Mouse (Mus musculus) midbrain, embryonic 15.5 days (tissue): ENCODE results near the gene Tmem170. TPM values are rescaled to one million over a fixed set of nuclear protein-coding genes. Genes with fewer than 3 reads are reported as not detected.

Source experiments
- ATAC-seq: fragments of 200-750 bp; cut with Nextera tagmentation; replicated peaks from 2 replicates; pipeline ENCODE4 v1.8.0; 2017; ENCODE audit warnings: moderate TSS enrichment
- H3K27ac ChIP-seq: fragments of 300-500 bp; sonication (generic); 2 replicates; pipeline ENCODE4 v1.5.1; 2015; ENCODE audit warnings: mild to moderate bottlenecking, inconsistent platforms
- H3K27me3 ChIP-seq: fragments of 300-500 bp; sonication (generic); replicated peaks from 2 replicates; pipeline ENCODE4 v1.6.1; 2015; ENCODE audit warnings: inconsistent platforms
- H3K36me3 ChIP-seq: fragments of 300-500 bp; sonication (generic); replicated peaks from 2 replicates; pipeline ENCODE4 v1.6.1; 2015; ENCODE audit warnings: inconsistent platforms
- H3K4me1 ChIP-seq: fragments of 300-500 bp; sonication (generic); 2 replicates; pipeline ENCODE4 v1.6.1; 2015; ENCODE audit warnings: inconsistent platforms
- H3K4me2 ChIP-seq: fragments of 300-500 bp; sonication (generic); 2 replicates; pipeline ENCODE4 v1.6.1; 2015; ENCODE audit warnings: inconsistent platforms, mild to moderate bottlenecking, moderate library complexity
- H3K4me3 ChIP-seq: fragments of 300-500 bp; sonication (generic); 2 replicates; pipeline ENCODE4 v1.5.1; 2015; ENCODE audit warnings: mild to moderate bottlenecking, inconsistent platforms
- H3K9ac ChIP-seq: fragments of 300-500 bp; sonication (generic); 2 replicates; pipeline ENCODE4 v1.6.1; 2015; ENCODE audit warnings: mild to moderate bottlenecking, inconsistent platforms
- H3K9me3 ChIP-seq: fragments of 300-500 bp; sonication (generic); 2 replicates; pipeline ENCODE4 v1.6.1; 2016; ENCODE audit warnings: inconsistent platforms
- WGBS: fragments of 180-500 bp; shearing (Covaris S2); methylation state at CpG from one replicate; pipeline ENCODE4 v1.1.7; 2015; ENCODE audit warnings: mixed read lengths; 5-methylcytosine and 5-hydroxymethylcytosine counted together
- polyA plus RNA-seq: library from polyadenylated mRNA; unstranded; fragments of >200 nt; fragmentation: Nextera tagmentation; extraction: Ambion mirVana; gene quantifications from 2 replicates; pipeline ENCODE4 v1.2.1, GENCODE M21; 2015

Tmem170 gene
- 3.7 and 3.8 TPM in 2 replicates for polyA plus RNA-seq

DNA sequence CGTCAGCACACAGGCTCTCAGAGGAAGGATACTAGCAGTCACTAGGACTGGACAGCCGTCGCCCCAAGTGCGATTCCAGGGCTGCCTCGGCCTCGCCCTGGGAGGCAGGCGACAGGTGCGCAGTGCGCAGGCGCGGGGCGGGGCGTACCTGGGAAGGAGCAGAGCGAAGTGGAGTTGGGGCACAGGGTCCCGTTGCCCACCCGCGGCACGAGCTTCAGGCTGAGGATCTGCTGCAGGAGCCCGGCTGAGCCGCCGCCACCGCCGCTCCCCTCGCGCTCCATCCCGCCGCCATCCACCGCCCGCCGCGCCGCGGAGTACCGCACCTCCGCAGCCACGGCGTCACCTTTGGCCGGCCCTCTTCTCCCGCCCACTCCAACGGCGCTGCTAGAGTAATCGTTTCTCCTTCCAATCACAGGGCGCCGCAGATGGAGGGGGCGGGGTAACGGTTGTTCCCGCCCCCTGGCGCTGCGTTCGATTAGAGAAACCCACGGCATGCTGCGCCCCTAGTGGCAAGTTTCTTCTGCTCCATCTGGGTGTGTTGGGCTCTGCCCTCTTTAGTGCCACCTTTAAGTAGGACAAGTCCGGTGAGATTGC is at the start of gene Tmem170:
Tmem170 (minus strand) TSS at position 396 of the 594 bp plus-strand sequence.
- under 1% methylated on average over 46 of the region's 53 CpGs for WGBS
- Histone ChIP-seq H3K27ac (peak within 1 kb of the TSS; percentile 89), H3K36me3 (no peaks in the 10 kb centered on the region), H3K9ac (peak within 1 kb of the TSS; percentile 66), H3K27me3 (no peaks in the 10 kb centered on the region), H3K4me1 (peaks cover 13% of the 10 kb centered on the region), H3K4me2 (peak within 1 kb of the TSS; percentile 80), H3K4me3 (peak within 1 kb of the TSS; percentile 94), H3K9me3 (no peaks in the 10 kb centered on the region)
- peak; percentile 99 for ATAC-seq

GRCm38 (mm10) chr8:111924976-111925375 is 48.4 kb upstream of the Tmem170 start:
- Histone ChIP-seq H3K36me3 (no peaks in the 10 kb centered on the region), H3K4me2 (no peak overlapping the region), H3K9me3 (no peaks in the 10 kb centered on the region), H3K27me3 (no peaks in the 10 kb centered on the region), H3K27ac (no peak overlapping the region), H3K4me3 (no peak overlapping the region), H3K4me1 (no peaks in the 10 kb centered on the region), H3K9ac (no peak overlapping the region)
- no peak for ATAC-seq
- 87% methylated on average over 7 of the region's 7 CpGs for WGBS

DNA sequence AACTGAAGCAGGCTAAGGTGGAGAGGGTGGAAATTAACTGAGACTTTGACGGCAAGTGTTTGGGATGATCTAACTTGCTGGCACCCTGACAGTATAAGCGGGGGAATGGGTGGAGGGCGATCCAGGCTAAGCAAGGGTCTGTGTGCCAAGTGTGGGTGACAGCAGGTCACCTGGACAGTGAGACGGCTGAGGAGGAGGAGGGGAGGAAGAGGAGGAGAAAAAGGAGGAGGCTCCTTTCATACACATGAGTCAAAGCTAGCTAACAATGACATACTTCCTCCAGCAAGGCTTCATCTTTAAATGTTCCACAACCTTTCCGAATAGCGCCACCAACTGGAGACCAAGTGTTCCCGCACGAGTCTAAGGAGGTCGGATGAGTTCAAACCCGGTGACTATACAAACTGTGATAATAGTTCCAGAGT is 46.8 kb upstream of the Tmem170 start:
- Histone ChIP-seq H3K9ac (no peak overlapping the region), H3K4me1 (no peaks in the 10 kb centered on the region), H3K9me3 (no peaks in the 10 kb centered on the region), H3K4me2 (no peak overlapping the region), H3K36me3 (no peaks in the 10 kb centered on the region), H3K27ac (no peak overlapping the region), H3K4me3 (no peak overlapping the region), H3K27me3 (no peaks in the 10 kb centered on the region)
- ATAC-seq = no peak
- WGBS = 33% methylated on average over 10 of the region's 10 CpGs

DNA sequence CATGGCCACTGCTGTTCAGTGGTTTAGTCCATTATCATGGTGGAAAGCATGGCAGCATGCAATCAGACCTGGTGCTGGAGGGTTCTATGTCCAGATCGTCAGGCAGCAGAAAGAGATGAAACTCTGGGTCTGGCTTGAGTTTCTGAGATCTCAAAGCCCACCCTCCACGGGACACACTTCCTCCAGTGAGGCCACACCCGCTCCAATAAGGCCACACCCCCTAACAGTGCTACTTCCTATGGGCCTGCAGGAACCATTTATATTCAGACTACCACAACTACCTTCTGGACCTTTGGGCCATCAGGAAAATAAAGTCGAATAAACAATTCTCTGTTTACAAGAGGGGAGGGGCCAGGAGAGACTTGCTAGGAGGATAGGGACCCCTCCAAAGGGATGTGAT is 44.4 kb upstream of the Tmem170 start:
- no peak for ATAC-seq
- Histone ChIP-seq H3K27ac (no peak overlapping the region), H3K4me2 (no peak overlapping the region), H3K4me1 (no peaks in the 10 kb centered on the region), H3K4me3 (no peak overlapping the region), H3K9ac (no peak overlapping the region), H3K36me3 (0 out of 2 replicates have a peak, but pooled peaks cover 3% of the 10 kb centered on the region), H3K9me3 (no peaks in the 10 kb centered on the region), H3K27me3 (no peaks in the 10 kb centered on the region)
- 92% methylated on average over 4 of the region's 4 CpGs for WGBS

DNA sequence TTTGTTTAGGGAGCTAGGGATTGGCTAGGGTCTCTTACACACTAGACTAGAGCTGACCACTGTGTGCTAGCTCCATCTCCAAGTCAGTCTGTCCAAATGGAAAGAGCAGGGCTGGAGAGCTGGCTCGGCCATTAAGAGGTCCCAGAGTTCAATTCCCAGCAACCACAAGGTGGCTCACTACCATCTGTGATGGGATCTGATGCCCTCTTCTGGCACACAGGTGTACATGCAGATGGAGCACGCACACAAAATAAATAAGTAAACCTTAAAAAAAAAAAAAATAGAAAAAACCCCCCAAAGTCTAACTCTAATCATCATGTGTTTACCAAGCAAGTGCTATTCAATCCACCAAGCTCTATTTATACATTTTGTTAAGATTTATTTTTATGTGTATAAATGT is 43.1 kb upstream of the Tmem170 start:
- no peak for ATAC-seq
- no peaks in the 10 kb centered on the region for H3K27me3 ChIP-seq
- no peak overlapping the region for H3K4me2 ChIP-seq
- no peaks in the 10 kb centered on the region for H3K9me3 ChIP-seq
- 87% methylated on average over 2 of the region's 2 CpGs for WGBS
- H3K4me3 ChIP-seq = no peak overlapping the region
- no peak overlapping the region for H3K9ac ChIP-seq
- H3K27ac ChIP-seq = no peak overlapping the region
- 0 out of 2 replicates have a peak, but pooled peaks cover 3% of the 10 kb centered on the region for H3K36me3 ChIP-seq
- H3K4me1 ChIP-seq = no peaks in the 10 kb centered on the region

DNA sequence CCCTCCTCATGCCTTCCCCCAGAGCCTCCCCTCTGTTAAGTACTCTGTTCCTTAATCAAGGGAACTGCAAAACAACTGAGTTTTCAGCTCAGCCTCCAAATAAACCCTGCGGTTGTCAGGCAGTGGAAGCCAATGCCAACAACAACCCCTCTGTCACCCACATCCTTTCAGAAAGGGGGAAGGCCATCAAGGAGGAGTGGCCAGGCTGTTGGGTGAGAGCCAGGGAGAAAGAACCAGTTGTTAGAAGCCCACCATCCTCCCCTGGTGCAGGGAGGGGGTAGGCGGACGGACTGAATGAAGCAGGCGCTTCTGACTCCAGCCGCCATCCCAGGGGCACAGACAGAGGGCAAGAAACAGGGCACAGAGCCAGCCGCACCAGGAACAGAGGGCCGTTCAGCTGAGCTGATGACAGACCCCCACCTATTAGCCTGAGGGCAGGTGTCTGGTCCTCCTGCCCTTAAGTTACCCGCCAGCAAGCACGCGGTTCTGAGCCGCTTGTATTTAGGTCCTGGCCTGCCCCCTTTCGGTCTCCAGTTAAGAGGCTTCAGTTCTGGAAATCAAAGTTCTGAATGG is 36.4 kb upstream of the Tmem170 start:
- ATAC-seq = peak; percentile 81
- no peak overlapping the region for H3K9ac ChIP-seq
- H3K36me3 ChIP-seq = 0 out of 2 replicates have a peak, but pooled peaks cover under 1% of the 10 kb centered on the region
- H3K27ac ChIP-seq = peak overlapping the region; percentile 27
- H3K4me3 ChIP-seq = no peak overlapping the region
- WGBS = 35% methylated on average over 12 of the region's 12 CpGs
- no peaks in the 10 kb centered on the region for H3K27me3 ChIP-seq
- peak overlapping the region; percentile 17 for H3K4me2 ChIP-seq
- H3K4me1 ChIP-seq = peaks cover 15% of the 10 kb centered on the region
- H3K9me3 ChIP-seq = no peaks in the 10 kb centered on the region

DNA sequence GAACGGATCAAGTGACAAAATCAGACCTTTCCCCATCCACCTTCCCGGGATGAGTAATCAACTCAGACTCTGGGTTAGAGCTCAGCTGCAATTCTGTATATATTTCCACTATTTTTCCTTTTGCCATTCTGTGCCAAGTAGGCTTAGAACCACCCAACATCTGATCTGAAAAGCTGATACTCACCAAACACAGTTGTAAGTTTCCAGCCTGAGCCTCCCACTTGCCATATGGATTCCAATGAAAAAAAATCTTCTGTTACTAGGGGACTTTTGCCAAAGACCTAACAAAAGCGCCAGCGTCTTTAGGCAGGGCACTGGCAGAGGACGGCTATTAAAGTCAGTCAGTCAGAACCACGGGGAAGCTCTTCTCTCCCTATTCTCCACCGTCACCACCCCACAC is 35.0 kb upstream of the Tmem170 start:
- no peak for ATAC-seq
- H3K4me3 ChIP-seq = no peak overlapping the region
- no peaks in the 10 kb centered on the region for H3K27me3 ChIP-seq
- no peak overlapping the region for H3K9ac ChIP-seq
- no peak overlapping the region for H3K27ac ChIP-seq
- H3K4me1 ChIP-seq = peaks cover 15% of the 10 kb centered on the region
- H3K4me2 ChIP-seq = no peak overlapping the region
- no peaks in the 10 kb centered on the region for H3K9me3 ChIP-seq
- 34% methylated on average over 7 of the region's 7 CpGs for WGBS
- no peaks in the 10 kb centered on the region for H3K36me3 ChIP-seq

- Histone ChIP-seq H3K27ac (peak within 1 kb of the TSS; percentile 53), H3K27me3 (no peaks in the 10 kb centered on the region), H3K9ac (peak within 1 kb of the TSS; percentile 67), H3K9me3 (no peaks in the 10 kb centered on the region), H3K4me2 (peak within 1 kb of the TSS; percentile 95), H3K4me1 (peaks cover 15% of the 10 kb centered on the region), H3K4me3 (peak within 1 kb of the TSS; percentile 46), H3K36me3 (no peaks in the 10 kb centered on the region)
- WGBS = 3% methylated on average over 45 of the region's 47 CpGs
- ATAC-seq = peak; percentile 55; the same call in 1 of the 2 replicates
Observed at GRCm38 (mm10) chr8:111909621-111910450, 33.3 kb upstream of the Tmem170 start, which contains the start of gene Chst5. TSS of gene Chst5 (minus strand) at chr8:111910447.

DNA sequence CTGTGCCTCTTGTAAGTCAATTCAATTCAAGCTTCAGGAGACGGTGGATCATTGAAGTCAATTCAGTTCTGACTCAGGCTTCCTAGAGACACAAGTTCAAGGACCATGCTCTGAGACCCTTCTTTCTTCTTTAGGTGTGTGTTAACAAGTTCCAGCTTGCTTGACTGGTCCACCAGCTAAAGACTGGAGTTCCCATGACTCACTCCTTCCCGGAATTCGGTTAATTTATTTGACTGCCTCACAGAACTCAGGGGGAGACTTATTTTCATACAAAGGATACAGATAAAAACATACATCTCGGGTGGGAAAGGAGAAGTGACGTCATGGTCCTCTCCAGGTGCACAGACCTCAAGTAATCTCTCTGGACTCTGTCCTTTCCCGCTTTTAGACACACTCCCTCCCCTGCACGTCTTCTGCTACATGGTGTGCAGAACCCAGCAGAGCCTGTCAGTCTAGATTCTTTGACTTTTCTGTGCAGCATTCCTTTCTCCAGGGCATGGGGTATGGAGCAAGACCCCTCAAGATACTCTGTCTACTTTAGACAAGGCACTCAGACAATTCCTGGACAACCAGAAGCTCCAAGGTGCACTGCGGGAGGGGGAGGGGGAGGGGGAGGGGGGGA is 29.1 kb upstream of the Tmem170 start:
- ATAC-seq = no peak
- Histone ChIP-seq H3K27ac (no peak overlapping the region), H3K4me3 (no peak overlapping the region), H3K4me2 (no peak overlapping the region), H3K27me3 (no peaks in the 10 kb centered on the region), H3K9ac (no peak overlapping the region), H3K9me3 (no peaks in the 10 kb centered on the region), H3K4me1 (peaks cover 15% of the 10 kb centered on the region), H3K36me3 (no peaks in the 10 kb centered on the region)
- 69% methylated on average over 7 of the region's 8 CpGs for WGBS

DNA sequence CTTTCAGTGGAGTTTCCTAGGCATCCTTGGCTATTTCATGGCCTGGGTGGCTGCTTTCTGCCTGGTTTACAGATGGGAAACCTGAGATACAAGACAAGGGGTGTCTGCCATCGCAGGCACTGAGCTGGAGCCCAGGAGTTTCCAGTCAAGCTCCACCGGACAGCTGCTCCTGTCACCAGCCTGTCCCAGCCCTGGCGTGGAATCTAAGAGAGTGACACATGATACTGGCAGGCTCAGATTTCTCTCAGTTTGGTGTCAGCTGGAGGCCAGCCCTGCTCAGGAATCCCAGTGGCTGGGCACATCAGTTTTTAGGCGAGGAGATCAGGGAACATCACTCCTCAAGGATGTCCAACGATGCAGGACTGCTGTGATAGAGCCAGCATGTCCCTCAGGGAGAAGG is 25.5 kb upstream of the Tmem170 start:
- H3K4me3 ChIP-seq = no peak overlapping the region
- H3K4me1 ChIP-seq = no peaks in the 10 kb centered on the region
- H3K4me2 ChIP-seq = no peak overlapping the region
- 35% methylated on average over 5 of the region's 5 CpGs for WGBS
- no peak for ATAC-seq
- no peak overlapping the region for H3K9ac ChIP-seq
- H3K36me3 ChIP-seq = no peaks in the 10 kb centered on the region
- no peak overlapping the region for H3K27ac ChIP-seq
- H3K9me3 ChIP-seq = no peaks in the 10 kb centered on the region
- no peaks in the 10 kb centered on the region for H3K27me3 ChIP-seq

GRCm38 (mm10) chr8:111898586-111898985 is 22.0 kb upstream of the Tmem170 start:
- Histone ChIP-seq H3K36me3 (no peaks in the 10 kb centered on the region), H3K27me3 (no peaks in the 10 kb centered on the region), H3K4me3 (no peak overlapping the region), H3K27ac (no peak overlapping the region), H3K9ac (no peak overlapping the region), H3K9me3 (no peaks in the 10 kb centered on the region), H3K4me1 (no peaks in the 10 kb centered on the region), H3K4me2 (no peak overlapping the region)
- 35% methylated on average over 10 of the region's 10 CpGs for WGBS
- no peak for ATAC-seq

GRCm38 (mm10) chr8:111894955-111895354 is 18.4 kb upstream of the Tmem170 start:
- no peaks in the 10 kb centered on the region for H3K9me3 ChIP-seq

More at GRCm38 (mm10) chr8:111894955-111895354, 18.4 kb upstream of the Tmem170 start:
- no peak overlapping the region for H3K9ac ChIP-seq
- H3K27ac ChIP-seq = no peak overlapping the region
- no peak overlapping the region for H3K4me2 ChIP-seq
- no peak for ATAC-seq
- no peaks in the 10 kb centered on the region for H3K36me3 ChIP-seq
- peaks cover 19% of the 10 kb centered on the region for H3K27me3 ChIP-seq
- H3K4me3 ChIP-seq = no peak overlapping the region
- H3K4me1 ChIP-seq = peaks cover 6% of the 10 kb centered on the region; the same call in 1 of the 2 replicates
- 88% methylated on average over 7 of the region's 7 CpGs for WGBS
